In genomic region chr8:61591446-61591845, GRCm38 (mm10) we compare ENCODE assay signal across 8 mouse cellular contexts.
A peak's percentile ranks its signal among the peaks of the same experiment; 100 is the strongest.
DNase-seq lines count a peak whose midpoint lies in the region; ATAC-seq and TF ChIP-seq lines count a peak whose summit lies in the region.

No protein-coding gene starts in this region.

- no peak for DNase-seq in heart, postnatal 14 days
- peak; percentile 42 for DNase-seq in ES-E14 (ENCODE audit: low read depth, low spot score)
- DNase-seq in forebrain, embryonic 14.5 days (ENCODE audit: low spot score) = peak; percentile 50
- no peak for DNase-seq in liver, embryonic 11.5 days (ENCODE audit: low spot score)
- peak; percentile 59 for DNase-seq in testis, postnatal 10 days (ENCODE audit: low spot score)
- no peak for DNase-seq in layer of hippocampus, adult 8-10 months (ENCODE audit: low spot score in 2 of 2)
- DNase-seq in spleen, postnatal 36 days (ENCODE audit: low spot score in 2 of 2) = no peak

- H3K4me1 ChIP-seq in heart, embryonic 11.5 days (ENCODE audit: control insufficient read depth, insufficient read depth, low read length) = peaks cover 20% of the 10 kb centered on the region
- peaks cover 0 to 7% of the 10 kb centered on the region in 2 experiments; a peak in 2 of 4 replicates for H3K4me1 ChIP-seq in ES-E14 (ENCODE audit: control insufficient read depth in 2 of 2, insufficient read depth in 2 of 2, low read length in 2 of 2, poor library complexity in 1 of 2)
- H3K4me1 ChIP-seq in forebrain, embryonic 14.5 days (ENCODE audit: control insufficient read depth, insufficient read depth, low read length) = peaks cover 12% of the 10 kb centered on the region
- H3K4me1 ChIP-seq in liver, embryonic 11.5 days (replicated peaks; ENCODE audit: control insufficient read depth, insufficient read depth, low read length) = peaks cover 7% of the 10 kb centered on the region

- no peaks in the 10 kb centered on the region for H3K9me3 ChIP-seq in heart, embryonic 11.5 days (replicated peaks; ENCODE audit: control insufficient read depth, low read length)
- no peaks in the 10 kb centered on the region for H3K9me3 ChIP-seq in ES-E14 (ENCODE audit: control insufficient read depth, insufficient read depth, low read depth, low read length)
- no peaks in the 10 kb centered on the region for H3K9me3 ChIP-seq in forebrain, embryonic 14.5 days (replicated peaks; ENCODE audit: control insufficient read depth, low read length)
- no peaks in the 10 kb centered on the region for H3K9me3 ChIP-seq in liver, embryonic 11.5 days (ENCODE audit: control insufficient read depth, low read length)

- H3K4me3 ChIP-seq in heart, embryonic 11.5 days (ENCODE audit: low read depth, low read length) = peak overlapping the region; percentile 53
- H3K4me3 ChIP-seq in ES-E14 (ENCODE audit: insufficient read depth in 1 of 2, low read depth in 1 of 2, low read length in 2 of 2, poor library complexity in 1 of 2, severe bottlenecking in 1 of 2) = peak overlapping the region in 1 of 2 experiments; percentile 29; a peak in 2 of 4 replicates
- peak overlapping the region; percentile 60 for H3K4me3 ChIP-seq in forebrain, embryonic 14.5 days (ENCODE audit: low read depth, low read length)
- H3K4me3 ChIP-seq in liver, embryonic 11.5 days (ENCODE audit: low read depth, low read length) = peak overlapping the region; percentile 65

- intact Hi-C loops in heart, postnatal 14 days (cut with DNase I) = no loop called here

- no peaks in the 10 kb centered on the region for H3K27me3 ChIP-seq in heart, embryonic 11.5 days (ENCODE audit: control insufficient read depth, insufficient read depth, low read length)
- no peaks in the 10 kb centered on the region for H3K27me3 ChIP-seq in forebrain, embryonic 14.5 days (replicated peaks; ENCODE audit: control insufficient read depth, insufficient read depth, low read length)
- H3K27me3 ChIP-seq in liver, embryonic 11.5 days (replicated peaks; ENCODE audit: control insufficient read depth, insufficient read depth, low read length) = no peaks in the 10 kb centered on the region; the same call in 1 of the 2 replicates

- peak overlapping the region; percentile 72 for H3K4me2 ChIP-seq in heart, embryonic 11.5 days
- peak overlapping the region; percentile 79 for H3K4me2 ChIP-seq in forebrain, embryonic 14.5 days (ENCODE audit: low read length)
- peak overlapping the region; percentile 86 for H3K4me2 ChIP-seq in liver, embryonic 11.5 days

- no peaks in the 10 kb centered on the region for H3K36me3 ChIP-seq in heart, embryonic 11.5 days (ENCODE audit: control insufficient read depth, insufficient read depth, low read length)
- no peaks in the 10 kb centered on the region for H3K36me3 ChIP-seq in ES-E14 (ENCODE audit: control insufficient read depth, insufficient read depth, low read length, poor library complexity, severe bottlenecking)
- no peaks in the 10 kb centered on the region for H3K36me3 ChIP-seq in forebrain, embryonic 14.5 days (ENCODE audit: control insufficient read depth, insufficient read depth, low read length)
- H3K36me3 ChIP-seq in liver, embryonic 11.5 days (ENCODE audit: control insufficient read depth, insufficient read depth, low read length) = no peaks in the 10 kb centered on the region

- in situ Hi-C loops in ES-E14 (cut with MboI; ENCODE audit: low sequenced_read_pairs in 2 of 2, unreplicated experiment in 2 of 2) = no loop called here

- H3K27ac ChIP-seq in heart, embryonic 11.5 days (ENCODE audit: low read depth, low read length) = peak overlapping the region; percentile 80
- no peak overlapping the region for H3K27ac ChIP-seq in ES-E14 (ENCODE audit: insufficient read depth, low read depth, low read length, poor library complexity, severe bottlenecking)
- peak overlapping the region; percentile 57; the same call in 1 of the 2 replicates for H3K27ac ChIP-seq in forebrain, embryonic 14.5 days (ENCODE audit: low read depth, low read length)
- H3K27ac ChIP-seq in liver, embryonic 11.5 days (ENCODE audit: low read depth, low read length) = no peak overlapping the region

- WGBS in heart, embryonic 11.5 days (ENCODE audit: insufficient replicate concordance) = 8% methylated on average over 8 of the region's 8 CpGs
- under 1% methylated on average over 8 of the region's 8 CpGs for WGBS in forebrain, embryonic 14.5 days
- WGBS in liver, embryonic 11.5 days = 24% methylated on average over 8 of the region's 8 CpGs

- peak overlapping the region; percentile 74; the same call in 1 of the 2 replicates for H3K9ac ChIP-seq in heart, embryonic 11.5 days (ENCODE audit: low read depth, low read length)
- H3K9ac ChIP-seq in ES-E14 (ENCODE audit: insufficient read depth, low read depth, low read length, poor library complexity, severe bottlenecking) = no peak overlapping the region
- no peak overlapping the region; the same call in 1 of the 2 replicates for H3K9ac ChIP-seq in forebrain, embryonic 14.5 days (ENCODE audit: low read length)
- H3K9ac ChIP-seq in liver, embryonic 11.5 days (ENCODE audit: low read depth, low read length) = no peak overlapping the region

- ATAC-seq in heart, embryonic 11.5 days (replicated peaks; ENCODE audit: insufficient number of reproducible peaks, low FRiP score, low TSS enrichment) = no peak
- ATAC-seq in forebrain, embryonic 14.5 days = peak; percentile 25; the same call in 1 of the 2 replicates
- no peak for ATAC-seq in liver, embryonic 11.5 days (replicated peaks; ENCODE audit: low FRiP score)

TF ChIP-seq in ES-E14, 5 proteins besides CTCF, POLR2A, EP300 and RAD21:
- TF ChIP-seq HCFC1 (IDR thresholded peaks at IDR 0.05; ENCODE audit: borderline replicate concordance, insufficient read depth, low read length) (no peak), ZC3H11A (IDR thresholded peaks at IDR 0.05; ENCODE audit: borderline replicate concordance, low read depth, low read length) (no peak), CHD2 (IDR thresholded peaks at IDR 0.05; ENCODE audit: low read depth, low read length) (no peak), MAFK (IDR thresholded peaks at IDR 0.05; ENCODE audit: insufficient read depth, low read depth, low read length) (no peak), ZNF384 (IDR thresholded peaks at IDR 0.05; ENCODE audit: low read depth, low read length) (no peak)
TF ChIP-seq in ES-E14: peak in this region for 0.

Comparison
In these comparisons a context has a peak if more than half of its experiments do, and no peak if none do; other contexts are left out.
1. H3K27ac ChIP-seq: peak in heart, embryonic 11.5 days (single experiment) and forebrain, embryonic 14.5 days (single experiment); none in ES-E14 (single experiment) and liver, embryonic 11.5 days (single experiment).
2. DNase-seq: peak in ES-E14 (single experiment), forebrain, embryonic 14.5 days (single experiment) and testis, postnatal 10 days (single experiment); none in heart, postnatal 14 days (0 of 2), liver, embryonic 11.5 days (single experiment), layer of hippocampus, adult 8-10 months (0 of 2) and spleen, postnatal 36 days (0 of 2).
3. Peak in every context shown above with its lines, with median percentiles within 50 percentile points of each other: H3K4me2 ChIP-seq.